Mouse (Mus musculus) CH12.LX (cell line): ENCODE results near the gene 4930519G04Rik.

Experiments
- BHLHE40 ChIP-seq: IDR thresholded peaks from 2 replicates; pipeline ENCODE4 v1.6.1; 2011; ENCODE audit warnings: mild to moderate bottlenecking, low read depth, low read length, improper control_type of control experiment
- CTCF ChIP-seq, 2 experiments: IDR thresholded peaks in 1 of 2; conservative IDR thresholded peaks in 1 of 2; 2 replicates each; pipeline ENCODE4 v1.5.1; 2011 to 2012; ENCODE audit warnings: low read depth in 2 of 2, low read length in 2 of 2, improper control_type of control experiment in 1 of 2, inconsistent platforms in 1 of 2, mild to moderate bottlenecking in 1 of 2, moderate library complexity in 1 of 2
- GABPA ChIP-seq: IDR thresholded peaks from 2 replicates; pipeline ENCODE4 v1.6.1; 2012; ENCODE audit warnings: low read depth, low read length, improper control_type of control experiment, inconsistent platforms; ENCODE audit not compliant: insufficient replicate concordance
- MAFK ChIP-seq: IDR thresholded peaks from 2 replicates; pipeline ENCODE4 v1.6.1; 2011; ENCODE audit warnings: low read length, improper control_type of control experiment; ENCODE audit not compliant: insufficient replicate concordance

DNA sequence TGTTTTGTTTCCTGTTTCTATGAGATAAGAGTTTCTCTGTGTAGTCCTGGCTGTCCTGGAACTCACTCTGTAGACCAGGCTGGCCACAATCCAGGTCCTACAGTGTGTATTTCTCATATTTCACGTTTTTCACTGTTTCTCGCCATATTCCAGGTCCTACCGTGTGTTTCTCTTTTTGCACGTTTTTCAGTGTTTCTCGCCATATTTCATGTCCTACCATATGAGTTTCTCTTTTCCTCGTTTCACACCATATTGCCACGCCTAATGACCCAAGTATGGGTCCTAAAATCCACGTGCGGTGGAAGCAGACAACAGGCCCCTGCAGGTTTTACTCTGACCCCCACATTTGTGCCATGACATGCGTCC is 68.9 kb downstream of the 4930519G04Rik start:
- TF ChIP-seq MAFK (no peak), CTCF (conservative IDR thresholded peaks at IDR 0.05 in 1 of 2, IDR thresholded peaks at IDR 0.05 in 1 of 2; ENCODE audit: low read depth in 2 of 2, low read length in 2 of 2) (no peak), GABPA (no peak), BHLHE40 (no peak)
